Mouse (Mus musculus): ENCODE data around the gene Hcn2. TPM values are rescaled to one million over a fixed set of nuclear protein-coding genes. Genes with fewer than 3 reads are reported as not detected.

The Hcn2 gene
- total and polyA plus RNA-seq, 2 experiments from 2014 or later: 5.5 to 92.6 TPM

GRCm38 (mm10) chr10:79728323-79729249 is 12.2 kb downstream of the Hcn2 start:
- Histone ChIP-seq H3K9me3 (ENCODE audit: low read length) (no peaks in the 10 kb centered on the region), H3K4me3 (ENCODE audit: low read length) (no peak overlapping the region), H3K36me3 (ENCODE audit: insufficient read depth, low read length) (peaks cover 22% of the 10 kb centered on the region), H3K27me3 (ENCODE audit: insufficient read depth, low read length) (no peaks in the 10 kb centered on the region), H3K4me2 (ENCODE audit: low read depth, low read length) (no peak overlapping the region), H3K27ac (no peak overlapping the region), H3K9ac (replicated peaks; ENCODE audit: low read length) (no peak overlapping the region), H3K4me1 (ENCODE audit: insufficient read depth, low read length) (no peaks in the 10 kb centered on the region)
- ATAC-seq (no peak), DNase-seq (ENCODE audit: low spot score) (no peak)
- 56% methylated on average over 28 of the region's 28 CpGs for WGBS
- TF ChIP-seq CTCF (IDR thresholded peaks at IDR 0.05; ENCODE audit: low read depth): no peak

GRCm38 (mm10) chr10:79729357-79729965 is 13.0 kb downstream of the Hcn2 start:
- DNase-seq (ENCODE audit: low spot score) (no peak), ATAC-seq (no peak; the same call in 1 of the 2 replicates)
- H3K4me1 ChIP-seq (ENCODE audit: insufficient read depth, low read length): no peaks in the 10 kb centered on the region
- WGBS: 57% methylated on average over 13 of the region's 13 CpGs
- H3K27me3 ChIP-seq (ENCODE audit: insufficient read depth, low read length): no peaks in the 10 kb centered on the region
- no peak overlapping the region for H3K9ac ChIP-seq (replicated peaks; ENCODE audit: low read length)
- no peak overlapping the region for H3K27ac ChIP-seq
- peaks cover 30% of the 10 kb centered on the region for H3K36me3 ChIP-seq (ENCODE audit: insufficient read depth, low read length)
- no peak overlapping the region for H3K4me3 ChIP-seq (ENCODE audit: low read length)
- no peaks in the 10 kb centered on the region for H3K9me3 ChIP-seq (ENCODE audit: low read length)
- TF ChIP-seq CTCF (IDR thresholded peaks at IDR 0.05; ENCODE audit: low read depth): no peak
- H3K4me2 ChIP-seq (ENCODE audit: low read depth, low read length): no peak overlapping the region

- WGBS: 96% methylated on average over 1 of the region's 1 CpGs
- H3K4me2 ChIP-seq (ENCODE audit: low read depth, low read length): no peak overlapping the region
- peak; percentile 62 for TF ChIP-seq CTCF (IDR thresholded peaks at IDR 0.05; ENCODE audit: low read depth)
- DNase-seq (ENCODE audit: low spot score) (no peak), ATAC-seq (no peak)
- H3K36me3 ChIP-seq (ENCODE audit: insufficient read depth, low read length): peaks cover 52% of the 10 kb centered on the region
- H3K27ac ChIP-seq: no peak overlapping the region
- no peak overlapping the region for H3K9ac ChIP-seq (replicated peaks; ENCODE audit: low read length)
- H3K9me3 ChIP-seq (ENCODE audit: low read length): no peaks in the 10 kb centered on the region
- no peak overlapping the region for H3K4me3 ChIP-seq (ENCODE audit: low read length)
- H3K27me3 ChIP-seq (ENCODE audit: insufficient read depth, low read length): no peaks in the 10 kb centered on the region
- H3K4me1 ChIP-seq (ENCODE audit: insufficient read depth, low read length): no peaks in the 10 kb centered on the region
Observed at GRCm38 (mm10) chr10:79732500-79732899, 16.1 kb downstream of the Hcn2 start.

- no peak overlapping the region for H3K9ac ChIP-seq (replicated peaks; ENCODE audit: low read length)
- ATAC-seq: no peak
- 97% methylated on average over 15 of the region's 15 CpGs for WGBS
Observed at GRCm38 (mm10) chr10:79733847-79734246, 17.4 kb downstream of the Hcn2 start.

GRCm38 (mm10) chr10:79735361-79735760 is 18.9 kb downstream of the Hcn2 start:
- peaks cover 80% of the 10 kb centered on the region for H3K36me3 ChIP-seq (ENCODE audit: insufficient read depth, low read length)
- 33% methylated on average over 32 of the region's 52 CpGs for WGBS
- no peaks in the 10 kb centered on the region for H3K27me3 ChIP-seq (ENCODE audit: insufficient read depth, low read length)
- DNase-seq (ENCODE audit: low spot score) (no peak), ATAC-seq (no peak)
- no peak overlapping the region for H3K4me3 ChIP-seq (ENCODE audit: low read length)
- no peak for TF ChIP-seq CTCF (IDR thresholded peaks at IDR 0.05; ENCODE audit: low read depth)
- H3K27ac ChIP-seq: no peak overlapping the region
- peaks cover 7% of the 10 kb centered on the region; the same call in 1 of the 2 replicates for H3K9me3 ChIP-seq (ENCODE audit: low read length)
- no peaks in the 10 kb centered on the region for H3K4me1 ChIP-seq (ENCODE audit: insufficient read depth, low read length)
- no peak overlapping the region for H3K9ac ChIP-seq (replicated peaks; ENCODE audit: low read length)
- no peak overlapping the region for H3K4me2 ChIP-seq (ENCODE audit: low read depth, low read length)

More at GRCm38 (mm10) chr10:79733847-79734246, 17.4 kb downstream of the Hcn2 start:
- H3K27me3 ChIP-seq (ENCODE audit: insufficient read depth, low read length): no peaks in the 10 kb centered on the region
- no peaks in the 10 kb centered on the region for H3K4me1 ChIP-seq (ENCODE audit: insufficient read depth, low read length)
- H3K36me3 ChIP-seq (ENCODE audit: insufficient read depth, low read length): peaks cover 64% of the 10 kb centered on the region
- H3K27ac ChIP-seq: no peak overlapping the region
- no peak for DNase-seq (ENCODE audit: low spot score)
- no peak overlapping the region for H3K4me3 ChIP-seq (ENCODE audit: low read length)
- no peaks in the 10 kb centered on the region for H3K9me3 ChIP-seq (ENCODE audit: low read length)
- TF ChIP-seq CTCF (IDR thresholded peaks at IDR 0.05; ENCODE audit: low read depth): no peak
- H3K4me2 ChIP-seq (ENCODE audit: low read depth, low read length): no peak overlapping the region

- H3K27me3 ChIP-seq (ENCODE audit: insufficient read depth, low read length): no peaks in the 10 kb centered on the region
- 92% methylated on average over 14 of the region's 14 CpGs for WGBS
- ATAC-seq: no peak
Observed at GRCm38 (mm10) chr10:79736706-79737105, 20.3 kb downstream of the Hcn2 start.

More at GRCm38 (mm10) chr10:79736706-79737105, 20.3 kb downstream of the Hcn2 start:
- Histone ChIP-seq H3K36me3 (ENCODE audit: insufficient read depth, low read length) (peaks cover 85% of the 10 kb centered on the region), H3K4me1 (ENCODE audit: insufficient read depth, low read length) (no peaks in the 10 kb centered on the region), H3K27ac (no peak overlapping the region), H3K9ac (replicated peaks; ENCODE audit: low read length) (no peak overlapping the region), H3K9me3 (ENCODE audit: low read length) (peaks cover 7% of the 10 kb centered on the region; the same call in 1 of the 2 replicates), H3K4me3 (ENCODE audit: low read length) (no peak overlapping the region), H3K4me2 (ENCODE audit: low read depth, low read length) (no peak overlapping the region)
- TF ChIP-seq CTCF (IDR thresholded peaks at IDR 0.05; ENCODE audit: low read depth): no peak
- DNase-seq (ENCODE audit: low spot score): no peak
